Mouse (Mus musculus) testis, postnatal 14 days (tissue): ENCODE data around the gene Pex14.

Experiments used
- DNase-seq: peaks from one replicate; pipeline ENCODE4 v3.0.0; 2021; ENCODE audit warnings: low spot score

Gene Pex14

GRCm38 (mm10) chr4:148951821-148952291, 147.8 kb downstream of the Pex14 start:
- DNase-seq: no peak

GRCm38 (mm10) chr4:148950932-148951650, 148.6 kb downstream of the Pex14 start:
- no peak for DNase-seq

GRCm38 (mm10) chr4:148950487-148950886, 149.2 kb downstream of the Pex14 start:
- no peak for DNase-seq

GRCm38 (mm10) chr4:148947833-148948388, 151.8 kb downstream of the Pex14 start:
- no peak for DNase-seq

DNA sequence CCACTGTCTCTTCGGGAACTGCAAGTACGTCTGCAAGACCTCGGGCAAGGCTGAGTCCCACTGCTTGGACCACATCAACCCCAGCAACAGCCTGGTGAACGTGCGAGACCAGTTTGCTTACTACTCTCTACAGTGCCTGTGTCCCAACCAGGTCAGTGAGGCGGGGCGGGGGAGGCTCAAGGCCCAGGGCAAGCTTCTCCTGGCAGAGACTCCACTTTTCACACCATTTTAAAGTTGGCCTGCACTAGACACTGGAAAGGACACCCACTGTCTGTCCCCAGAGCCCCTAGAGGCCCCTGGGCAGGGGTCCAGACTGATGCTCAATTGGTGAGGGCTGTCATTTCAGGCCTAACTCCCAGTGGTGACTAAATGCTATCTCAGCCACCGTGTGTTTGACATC, 153.6 kb downstream of the Pex14 start:
- no peak for DNase-seq

- DNase-seq: no peak
Observed at GRCm38 (mm10) chr4:148945476-148945881, 154.2 kb downstream of the Pex14 start.

DNA sequence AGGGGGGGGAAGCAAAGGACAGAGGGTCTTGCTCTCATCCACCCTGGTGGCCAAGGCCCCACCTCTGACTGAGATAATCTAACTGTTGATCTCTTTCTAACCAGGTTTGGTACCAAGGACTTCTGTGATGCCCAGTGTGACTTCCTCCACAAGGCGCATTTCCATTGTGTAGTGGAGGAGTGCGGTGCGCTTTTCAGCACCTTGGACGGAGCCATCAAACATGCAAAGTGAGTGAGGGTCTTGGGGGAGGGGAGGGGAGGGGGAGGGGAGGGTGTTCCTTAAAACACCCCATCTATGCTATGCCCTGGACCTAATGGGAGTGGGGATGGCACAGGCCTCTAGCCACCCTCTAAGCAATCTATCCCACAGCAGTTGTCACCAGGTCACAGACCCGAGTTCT, 156.6 kb downstream of the Pex14 start:
- DNase-seq: no peak

- DNase-seq: no peak
Observed at GRCm38 (mm10) chr4:148941321-148941720, 158.4 kb downstream of the Pex14 start.

DNA sequence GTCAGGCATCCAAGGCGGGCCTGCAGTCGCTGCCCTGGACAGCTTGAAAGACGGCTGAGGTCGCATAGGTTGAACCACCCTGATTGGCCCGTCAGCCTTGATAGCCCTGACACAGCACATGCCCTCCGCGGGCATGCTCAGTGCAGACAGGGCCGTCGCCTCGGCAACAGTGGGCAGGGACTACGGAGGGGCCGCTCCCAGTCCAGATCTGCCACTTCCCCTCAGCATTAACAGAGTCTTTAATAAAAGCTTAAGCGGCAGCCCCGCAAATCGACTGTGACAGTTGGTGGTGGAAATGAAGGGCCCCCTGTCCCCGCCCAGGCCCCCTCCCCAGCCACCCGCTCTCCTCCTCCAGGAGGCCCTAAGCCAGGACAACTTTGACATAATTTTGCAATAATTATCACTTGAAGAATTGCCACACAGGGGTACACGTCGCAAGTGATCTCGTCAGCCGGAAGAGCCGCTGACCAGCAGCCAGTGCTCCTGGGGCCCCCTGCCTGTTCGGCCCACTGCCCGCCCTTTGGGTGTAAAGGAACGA, 158.9 kb downstream of the Pex14 start:
- DNase-seq: peak; percentile 48

DNA sequence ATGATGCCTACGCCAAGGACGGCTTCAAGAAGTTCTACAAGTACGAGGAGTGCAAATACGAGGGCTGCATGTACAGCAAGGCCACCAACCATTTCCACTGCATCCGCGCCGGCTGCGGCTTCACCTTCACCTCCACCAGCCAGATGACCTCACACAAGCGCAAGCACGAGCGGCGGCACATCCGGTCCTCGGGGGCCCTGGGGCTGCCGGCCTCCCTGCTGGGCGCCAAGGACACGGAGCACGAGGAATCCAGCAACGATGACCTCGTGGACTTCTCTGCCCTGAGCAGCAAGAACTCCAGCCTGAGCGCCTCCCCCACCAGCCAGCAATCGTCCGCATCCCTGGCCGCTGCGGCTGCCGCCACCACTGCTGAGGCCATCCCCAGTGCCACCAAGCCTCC, 161.1 kb downstream of the Pex14 start:
- DNase-seq: no peak

- no peak for DNase-seq
Observed at GRCm38 (mm10) chr4:148936727-148937126, 162.9 kb downstream of the Pex14 start.

DNA sequence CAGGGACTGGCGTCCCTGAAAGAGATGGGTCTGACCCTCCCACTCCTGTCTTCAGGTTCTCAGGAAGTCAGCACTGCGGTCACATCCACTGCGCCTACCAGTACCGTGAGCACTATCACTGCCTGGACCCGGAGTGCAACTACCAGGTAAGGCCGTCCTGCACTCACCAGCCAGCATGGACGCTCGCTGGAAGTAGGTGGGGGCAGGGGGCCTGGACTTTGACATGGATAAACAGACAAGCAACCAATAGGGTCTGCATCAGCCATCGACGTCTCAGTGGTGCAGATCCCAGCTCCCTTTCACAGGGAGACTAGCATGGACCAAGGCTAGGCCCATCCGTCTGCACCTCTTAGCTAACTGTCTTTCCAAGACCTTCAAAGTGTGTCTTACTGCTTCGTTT, 163.6 kb downstream of the Pex14 start:
- no peak for DNase-seq

- DNase-seq: no peak
Observed at GRCm38 (mm10) chr4:148935211-148935610, 164.5 kb downstream of the Pex14 start.

GRCm38 (mm10) chr4:148933109-148933508, 166.6 kb downstream of the Pex14 start:
- DNase-seq: no peak

DNA sequence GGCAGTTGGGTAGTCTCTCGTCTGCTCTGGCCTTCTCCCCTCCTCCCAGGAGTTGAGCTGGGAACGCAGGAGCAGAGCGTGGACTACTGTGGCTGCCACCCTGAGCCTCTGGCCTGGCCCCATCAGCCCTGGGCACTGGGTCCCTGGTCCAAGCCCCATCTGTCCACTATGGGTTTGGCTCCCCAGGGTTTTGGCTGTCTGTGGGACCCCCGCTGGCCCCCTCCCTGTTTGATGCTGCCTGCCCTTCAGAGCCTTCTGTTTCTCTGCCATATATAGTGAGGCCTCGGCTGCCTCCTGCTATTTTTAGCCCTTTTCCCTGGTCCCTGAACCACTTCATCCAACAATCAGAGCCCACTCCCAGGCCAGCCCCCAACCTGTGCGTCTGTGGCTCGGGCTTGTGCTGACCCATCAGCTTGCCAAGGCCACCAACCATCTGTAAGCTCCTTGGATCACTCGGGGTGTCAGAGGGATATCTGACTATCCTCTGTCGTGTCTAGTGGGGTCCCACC, 168.9 kb downstream of the Pex14 start:
- DNase-seq: no peak

DNA sequence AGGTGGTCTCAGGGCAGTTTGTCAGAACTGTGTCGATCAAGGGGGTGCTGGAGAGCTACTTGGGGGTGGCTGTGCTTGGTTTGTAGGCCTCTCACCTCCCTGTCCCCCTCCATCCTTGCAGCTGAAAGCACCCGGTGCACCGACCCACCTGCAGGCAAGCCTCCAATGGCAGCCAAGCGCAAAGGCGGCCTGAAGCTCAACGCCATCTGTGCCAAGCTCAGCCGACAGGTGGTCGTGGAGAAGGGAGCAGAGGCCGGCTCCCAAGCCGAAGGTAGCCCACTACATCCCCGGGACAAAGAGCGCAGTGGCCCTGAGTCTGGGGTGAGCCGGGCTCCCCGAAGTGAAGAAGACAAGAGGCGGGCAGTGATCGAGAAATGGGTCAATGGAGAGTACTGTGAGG, 170.8 kb downstream of the Pex14 start:
- no peak for DNase-seq

GRCm38 (mm10) chr4:148928316-148928715, 171.4 kb downstream of the Pex14 start:
- no peak for DNase-seq

DNA sequence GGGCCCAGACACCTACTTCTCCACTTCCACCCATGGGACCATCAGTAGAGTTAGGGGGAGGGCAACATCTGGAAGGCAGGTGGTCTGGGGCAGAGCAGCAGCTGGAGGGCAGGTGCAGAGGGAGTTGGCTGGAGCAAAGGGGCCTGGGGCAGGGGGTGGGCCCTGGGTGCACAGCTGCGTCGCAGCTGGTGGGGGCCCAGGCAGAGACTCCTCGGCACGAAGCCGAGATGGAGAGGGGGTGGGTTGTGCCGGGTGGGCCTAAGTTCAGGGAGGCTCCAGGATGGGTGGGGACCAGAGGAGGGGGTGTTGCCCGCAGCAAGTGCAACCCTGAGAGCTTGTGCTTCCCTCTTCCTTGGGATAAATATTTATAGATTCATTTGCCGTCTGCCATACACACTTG, 173.2 kb downstream of the Pex14 start:
- DNase-seq: no peak

DNA sequence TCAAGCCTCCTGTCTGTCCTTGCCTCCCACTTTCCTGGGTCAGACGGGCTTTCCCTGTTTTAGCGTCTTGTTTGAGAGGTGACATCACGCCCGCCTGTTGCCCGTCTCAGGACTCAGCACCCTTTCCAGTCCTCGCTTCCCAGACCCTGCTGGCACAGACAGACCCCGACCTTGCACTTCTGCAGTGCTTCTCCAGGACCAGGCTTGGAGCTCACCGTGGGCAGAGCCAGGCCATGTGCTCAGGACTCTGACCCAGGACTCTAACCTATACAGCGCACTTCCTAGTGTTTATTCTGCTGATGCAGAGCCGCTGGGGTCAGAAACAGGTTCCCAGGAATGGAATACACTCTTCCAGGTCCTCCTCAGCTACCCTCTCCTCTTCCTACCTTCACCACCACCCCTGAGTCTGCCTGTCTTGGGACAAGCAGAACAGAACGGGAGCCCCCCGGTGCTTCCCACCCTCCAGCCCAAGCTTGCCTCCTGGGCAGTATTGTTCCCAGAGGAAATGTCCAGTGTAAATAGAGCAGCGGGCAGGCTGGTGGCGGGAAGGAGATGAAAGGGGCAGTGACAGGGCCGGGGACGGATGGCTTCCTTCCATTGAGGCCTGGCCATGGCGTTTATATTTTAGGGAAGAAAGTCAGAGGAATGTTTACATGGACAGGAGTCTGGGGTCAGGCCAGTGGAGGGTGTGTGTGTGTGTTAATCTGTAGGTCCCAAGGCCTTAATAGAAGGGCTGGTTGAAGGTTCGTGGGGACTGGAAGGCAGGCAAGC, 173.9 kb downstream of the Pex14 start:
- no peak for DNase-seq

DNA sequence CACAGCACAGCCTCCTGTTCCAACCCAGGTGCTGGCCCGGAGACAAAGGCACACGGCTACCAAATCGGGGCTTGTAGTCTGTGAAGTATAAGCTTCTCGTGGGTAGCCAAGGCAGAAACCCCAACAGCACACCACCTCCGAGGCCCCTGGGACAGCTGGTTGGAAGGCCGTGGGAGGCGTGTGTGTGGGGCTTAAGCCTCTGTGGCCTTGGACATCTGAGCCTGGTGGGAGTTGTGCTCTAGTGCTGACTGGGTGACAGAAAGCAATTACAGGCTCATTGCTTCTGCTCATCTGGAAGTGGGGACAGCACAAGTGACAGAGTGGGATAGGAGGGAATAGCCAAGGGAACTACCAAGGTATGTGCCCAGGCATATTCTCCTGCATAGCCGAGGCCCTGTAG, 175.7 kb downstream of the Pex14 start:
- DNase-seq: no peak

- no peak for DNase-seq
Observed at GRCm38 (mm10) chr4:148923414-148923813, 176.3 kb downstream of the Pex14 start.

- DNase-seq: no peak
Observed at GRCm38 (mm10) chr4:148922221-148922700, 177.4 kb downstream of the Pex14 start.

DNA sequence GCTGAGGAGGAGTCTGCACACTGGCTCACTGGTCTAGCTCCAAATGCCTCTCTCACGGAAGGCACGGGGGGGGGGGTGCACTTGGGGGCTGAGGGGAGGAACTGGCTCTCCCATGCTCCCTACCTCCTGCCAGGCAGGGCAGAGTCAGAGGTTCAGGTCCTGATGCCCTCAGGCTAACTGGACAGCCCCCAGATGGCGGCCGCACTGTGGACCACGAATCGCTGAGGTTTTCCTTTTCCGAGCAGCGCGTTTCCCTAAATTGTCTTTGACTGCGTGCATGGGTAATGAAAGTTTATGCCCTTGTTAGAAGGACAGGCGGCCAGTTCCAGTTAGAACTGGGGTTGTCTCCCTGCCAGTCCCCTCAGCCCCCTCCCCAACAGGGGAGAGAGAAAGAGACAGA, 179.1 kb downstream of the Pex14 start:
- no peak for DNase-seq
